Mouse (Mus musculus): ENCODE measurements around the gene E330034G19Rik.
"Not testable (repeated sequence)": the region's sequence is repeated elsewhere in the genome, so short reads cannot be mapped to it uniquely, and the experiment has no call there.

The E330034G19Rik gene

GRCm38 (mm10) chr14:24292914-24293313 is at the start of gene E330034G19Rik:
Gene E330034G19Rik, plus strand, starts transcription at chr14:24293214.
- no peak for DNase-seq

GRCm38 (mm10) chr14:24244330-24245176 is 48.5 kb upstream of the E330034G19Rik start:
- DNase-seq = no peak

GRCm38 (mm10) chr14:24245177-24246081 is 47.6 kb upstream of the E330034G19Rik start, which contains the start of gene Dlg5:
Gene Dlg5, minus strand, starts transcription at chr14:24245920.
- DNase-seq = peak in 1 of 2 experiments; percentile 9

GRCm38 (mm10) chr14:24249926-24250325 is 43.1 kb upstream of the E330034G19Rik start:
- no peak for DNase-seq

- DNase-seq = no peak
These were observed 41.7 kb upstream of the E330034G19Rik start for GRCm38 (mm10) chr14:24251326-24251725.

GRCm38 (mm10) chr14:24253611-24254202 is 39.3 kb upstream of the E330034G19Rik start:
- DNase-seq = no peak

- no peak for DNase-seq
These were observed 37.1 kb upstream of the E330034G19Rik start for GRCm38 (mm10) chr14:24255956-24256355.

GRCm38 (mm10) chr14:24260391-24260790 is 32.6 kb upstream of the E330034G19Rik start:
- DNase-seq = no peak

GRCm38 (mm10) chr14:24262382-24262781 is 30.6 kb upstream of the E330034G19Rik start:
- no peak for DNase-seq

GRCm38 (mm10) chr14:24262915-24263314 is 30.1 kb upstream of the E330034G19Rik start:
- no peak for DNase-seq

- no peak for DNase-seq
These were observed 23.4 kb upstream of the E330034G19Rik start for GRCm38 (mm10) chr14:24269571-24269970.

- DNase-seq = no peak
These were observed 19.4 kb upstream of the E330034G19Rik start for GRCm38 (mm10) chr14:24273575-24273974.

- no peak for DNase-seq
These were observed 17.5 kb upstream of the E330034G19Rik start for GRCm38 (mm10) chr14:24275534-24275933.

- DNase-seq = no peak
These were observed 11.7 kb upstream of the E330034G19Rik start for GRCm38 (mm10) chr14:24281278-24281677.

GRCm38 (mm10) chr14:24282276-24282675 is 10.7 kb upstream of the E330034G19Rik start:
- no peak for DNase-seq

- no peak for DNase-seq
These were observed 6.9 kb upstream of the E330034G19Rik start for GRCm38 (mm10) chr14:24286136-24286535.

- DNase-seq = no peak
These were observed 2.3 kb upstream of the E330034G19Rik start for GRCm38 (mm10) chr14:24290726-24291125.

- DNase-seq = no peak
These were observed 617 bp downstream of the E330034G19Rik start for GRCm38 (mm10) chr14:24293631-24294030.

GRCm38 (mm10) chr14:24302126-24302525 is 9.1 kb downstream of the E330034G19Rik start:
- not testable (repeated sequence) for DNase-seq

GRCm38 (mm10) chr14:24306667-24307066 is 13.7 kb downstream of the E330034G19Rik start:
- no peak for DNase-seq

GRCm38 (mm10) chr14:24307146-24307545 is 14.1 kb downstream of the E330034G19Rik start:
- no peak for DNase-seq

GRCm38 (mm10) chr14:24311110-24311509 is 18.1 kb downstream of the E330034G19Rik start:
- DNase-seq = peak; percentile 18 to 28

GRCm38 (mm10) chr14:24347007-24347406 is 54.0 kb downstream of the E330034G19Rik start:
- DNase-seq = not testable (repeated sequence)

Data from thymus, postnatal 36 days (tissue).